Mouse (Mus musculus): ENCODE measurements at regions not wholly inside any gene's neighbourhood (a gene's known extent, or its start where the extent isn't known, plus 50 kb on each side); places are given as distances from the start of the nearest gene placed in this dataset.

- TF ChIP-seq CTCF (IDR thresholded peaks at IDR 0.05), result no peak
- H3K4me1 ChIP-seq (ENCODE audit: insufficient read depth, low read length), result no peaks in the 10 kb centered on the region
- H3K27me3 ChIP-seq (ENCODE audit: insufficient read depth, low read length), result no peaks in the 10 kb centered on the region
- ATAC-seq (ENCODE audit: low FRiP score) (no peak), DNase-seq (ENCODE audit: low spot score) (no peak)
- no peak overlapping the region for H3K4me3 ChIP-seq (ENCODE audit: low read depth, low read length)
- no peaks in the 10 kb centered on the region for H3K9me3 ChIP-seq (ENCODE audit: low read length)
- H3K27ac ChIP-seq (ENCODE audit: low read depth, low read length), result no peak overlapping the region
- H3K36me3 ChIP-seq (ENCODE audit: insufficient read depth, low read length), result no peaks in the 10 kb centered on the region
- H3K9ac ChIP-seq (replicated peaks; ENCODE audit: low read length, poor library complexity, severe bottlenecking), result no peak overlapping the region
- no peak overlapping the region for H3K4me2 ChIP-seq (ENCODE audit: low read depth, low read length, poor library complexity, severe bottlenecking)
- 98% methylated on average over 2 of the region's 2 CpGs for WGBS
Observed at GRCm38 (mm10) chr3:35392657-35393056, 361.2 kb upstream of the Atp11b start.

- ATAC-seq (ENCODE audit: low FRiP score), result no peak
- no peak overlapping the region for H3K4me2 ChIP-seq (ENCODE audit: low read depth, low read length, poor library complexity, severe bottlenecking)
- no peak for DNase-seq (ENCODE audit: low spot score)
- no peak for TF ChIP-seq CTCF (IDR thresholded peaks at IDR 0.05)
- H3K9ac ChIP-seq (replicated peaks; ENCODE audit: low read length, poor library complexity, severe bottlenecking), result no peak overlapping the region
- no peaks in the 10 kb centered on the region for H3K27me3 ChIP-seq (ENCODE audit: insufficient read depth, low read length)
- no peak overlapping the region for H3K4me3 ChIP-seq (ENCODE audit: low read depth, low read length)
- H3K4me1 ChIP-seq (ENCODE audit: insufficient read depth, low read length), result no peaks in the 10 kb centered on the region
- no peak overlapping the region for H3K27ac ChIP-seq (ENCODE audit: low read depth, low read length)
- no peaks in the 10 kb centered on the region for H3K36me3 ChIP-seq (ENCODE audit: insufficient read depth, low read length)
- H3K9me3 ChIP-seq (ENCODE audit: low read length), result no peaks in the 10 kb centered on the region
- WGBS, result 77% methylated on average over 6 of the region's 6 CpGs
Observed at GRCm38 (mm10) chr3:35400213-35400612, 353.7 kb upstream of the Atp11b start.

GRCm38 (mm10) chr3:35402666-35403065 is 351.2 kb upstream of the Atp11b start:
- Histone ChIP-seq H3K27ac (ENCODE audit: low read depth, low read length) (no peak overlapping the region), H3K36me3 (ENCODE audit: insufficient read depth, low read length) (no peaks in the 10 kb centered on the region), H3K9ac (replicated peaks; ENCODE audit: low read length, poor library complexity, severe bottlenecking) (no peak overlapping the region), H3K4me1 (ENCODE audit: insufficient read depth, low read length) (no peaks in the 10 kb centered on the region), H3K9me3 (ENCODE audit: low read length) (no peaks in the 10 kb centered on the region), H3K4me3 (ENCODE audit: low read depth, low read length) (no peak overlapping the region), H3K4me2 (ENCODE audit: low read depth, low read length, poor library complexity, severe bottlenecking) (no peak overlapping the region), H3K27me3 (ENCODE audit: insufficient read depth, low read length) (no peaks in the 10 kb centered on the region)
- 85% methylated on average over 10 of the region's 10 CpGs for WGBS
- TF ChIP-seq CTCF (IDR thresholded peaks at IDR 0.05), result no peak
- DNase-seq (ENCODE audit: low spot score) (no peak), ATAC-seq (ENCODE audit: low FRiP score) (no peak)

GRCm38 (mm10) chr3:35403952-35404351 is 350.0 kb upstream of the Atp11b start:
- H3K4me2 ChIP-seq (ENCODE audit: low read depth, low read length, poor library complexity, severe bottlenecking), result no peak overlapping the region
- TF ChIP-seq CTCF (IDR thresholded peaks at IDR 0.05), result no peak
- H3K4me1 ChIP-seq (ENCODE audit: insufficient read depth, low read length), result no peaks in the 10 kb centered on the region
- no peak for ATAC-seq (ENCODE audit: low FRiP score)
- H3K36me3 ChIP-seq (ENCODE audit: insufficient read depth, low read length), result no peaks in the 10 kb centered on the region
- H3K4me3 ChIP-seq (ENCODE audit: low read depth, low read length), result no peak overlapping the region
- H3K9me3 ChIP-seq (ENCODE audit: low read length), result no peaks in the 10 kb centered on the region
- no peak for DNase-seq (ENCODE audit: low spot score)
- WGBS, result 35% methylated on average over 5 of the region's 5 CpGs
- no peak overlapping the region for H3K27ac ChIP-seq (ENCODE audit: low read depth, low read length)
- H3K27me3 ChIP-seq (ENCODE audit: insufficient read depth, low read length), result no peaks in the 10 kb centered on the region
- no peak overlapping the region for H3K9ac ChIP-seq (replicated peaks; ENCODE audit: low read length, poor library complexity, severe bottlenecking)

- 10% methylated on average over 10 of the region's 10 CpGs for WGBS
- no peak for TF ChIP-seq CTCF (IDR thresholded peaks at IDR 0.05)
- H3K4me2 ChIP-seq (ENCODE audit: low read depth, low read length, poor library complexity, severe bottlenecking), result no peak overlapping the region
- no peak overlapping the region for H3K4me3 ChIP-seq (ENCODE audit: low read depth, low read length)
- no peaks in the 10 kb centered on the region for H3K4me1 ChIP-seq (ENCODE audit: insufficient read depth, low read length)
- peak; percentile 71 for DNase-seq (ENCODE audit: low spot score)
- no peaks in the 10 kb centered on the region for H3K9me3 ChIP-seq (ENCODE audit: low read length)
- H3K27ac ChIP-seq (ENCODE audit: low read depth, low read length), result peak overlapping the region; percentile 38
- H3K36me3 ChIP-seq (ENCODE audit: insufficient read depth, low read length), result no peaks in the 10 kb centered on the region
- H3K9ac ChIP-seq (replicated peaks; ENCODE audit: low read length, poor library complexity, severe bottlenecking), result no peak overlapping the region
- no peak for ATAC-seq (ENCODE audit: low FRiP score)
- H3K27me3 ChIP-seq (ENCODE audit: insufficient read depth, low read length), result no peaks in the 10 kb centered on the region
Observed at GRCm38 (mm10) chr3:35404492-35405390, 349.2 kb upstream of the Atp11b start.

GRCm38 (mm10) chr3:35405621-35406079 is 348.3 kb upstream of the Atp11b start:
- no peaks in the 10 kb centered on the region for H3K4me1 ChIP-seq (ENCODE audit: insufficient read depth, low read length)
- H3K9me3 ChIP-seq (ENCODE audit: low read length), result no peaks in the 10 kb centered on the region
- H3K36me3 ChIP-seq (ENCODE audit: insufficient read depth, low read length), result no peaks in the 10 kb centered on the region
- no peak overlapping the region for H3K9ac ChIP-seq (replicated peaks; ENCODE audit: low read length, poor library complexity, severe bottlenecking)
- H3K4me2 ChIP-seq (ENCODE audit: low read depth, low read length, poor library complexity, severe bottlenecking), result 0 out of 2 replicates have a peak overlapping the region, but pooled peaks have one; percentile 18
- WGBS, result 28% methylated on average over 14 of the region's 14 CpGs
- TF ChIP-seq CTCF (IDR thresholded peaks at IDR 0.05), result peak; percentile 68
- ATAC-seq (ENCODE audit: low FRiP score) (0 out of 2 replicates have a peak, but pooled peaks have one; percentile 44), DNase-seq (ENCODE audit: low spot score) (peak; percentile 71)
- no peaks in the 10 kb centered on the region for H3K27me3 ChIP-seq (ENCODE audit: insufficient read depth, low read length)
- H3K27ac ChIP-seq (ENCODE audit: low read depth, low read length), result no peak overlapping the region; the same call in 1 of the 2 replicates
- no peak overlapping the region for H3K4me3 ChIP-seq (ENCODE audit: low read depth, low read length)
